Mouse (Mus musculus) heart, embryonic 12.5 days (tissue): ENCODE data around the gene Inhba. TPM values are rescaled to one million over a fixed set of nuclear protein-coding genes. Genes with fewer than 3 reads are reported as not detected.

Experiments used
- ATAC-seq: fragments of 200-750 bp; cut with Nextera tagmentation; 2 replicates; pipeline ENCODE4 v1.8.0; 2017; ENCODE audit warnings: moderate TSS enrichment, moderate library complexity; ENCODE audit not compliant: insufficient number of reproducible peaks, low FRiP score
- H3K27ac ChIP-seq: fragments of 300-500 bp; sonication (generic); 2 replicates; pipeline ENCODE4 v1.5.1; 2016; ENCODE audit warnings: mild to moderate bottlenecking, moderate library complexity; ENCODE audit not compliant: poor library complexity, severe bottlenecking
- H3K27me3 ChIP-seq: fragments of 300-500 bp; sonication (generic); replicated peaks from 2 replicates; pipeline ENCODE4 v1.6.1; 2016; ENCODE audit warnings: mild to moderate bottlenecking, moderate library complexity
- H3K36me3 ChIP-seq: fragments of 300-500 bp; sonication (generic); 2 replicates; pipeline ENCODE4 v1.6.1; 2016; ENCODE audit warnings: mild to moderate bottlenecking, moderate library complexity
- H3K4me1 ChIP-seq: fragments of 300-500 bp; sonication (generic); replicated peaks from 2 replicates; pipeline ENCODE4 v1.6.1; 2016; ENCODE audit warnings: mild to moderate bottlenecking
- H3K4me2 ChIP-seq: fragments of 300-500 bp; sonication (generic); 2 replicates; pipeline ENCODE4 v1.6.1; 2016; ENCODE audit warnings: mild to moderate bottlenecking, moderate library complexity
- H3K4me3 ChIP-seq: fragments of 300-500 bp; sonication (generic); 2 replicates; pipeline ENCODE4 v1.5.1; 2016; ENCODE audit warnings: mild to moderate bottlenecking
- H3K9ac ChIP-seq: fragments of 300-500 bp; sonication (generic); 2 replicates; pipeline ENCODE4 v1.6.1; 2016; ENCODE audit warnings: mild to moderate bottlenecking, moderate library complexity
- H3K9me3 ChIP-seq: fragments of 300-500 bp; sonication (generic); replicated peaks from 2 replicates; pipeline ENCODE4 v1.6.1; 2016; ENCODE audit warnings: mild to moderate bottlenecking, moderate library complexity
- WGBS: fragments of 180-500 bp; shearing (Covaris S2); methylation state at CpG from one replicate; pipeline ENCODE4 v1.1.7; 2016; 5-methylcytosine and 5-hydroxymethylcytosine counted together
- polyA plus RNA-seq: library from polyadenylated mRNA; unstranded; fragments of >200 nt; fragmentation: Nextera tagmentation; extraction: Ambion mirVana; gene quantifications from 2 replicates; pipeline ENCODE4 v1.2.1, GENCODE M21; 2016

Inhba gene
- polyA plus RNA-seq = 17.0 and 19.3 TPM in 2 replicates

- Histone ChIP-seq H3K36me3 (no peaks in the 10 kb centered on the region), H3K27me3 (peaks cover 9% of the 10 kb centered on the region; the same call in 1 of the 2 replicates), H3K27ac (peak within 1 kb of the TSS; percentile 18; the same call in 1 of the 2 replicates), H3K9me3 (no peaks in the 10 kb centered on the region), H3K9ac (peak within 1 kb of the TSS; percentile 69), H3K4me2 (peak within 1 kb of the TSS; percentile 86), H3K4me1 (peaks cover 12% of the 10 kb centered on the region), H3K4me3 (peak within 1 kb of the TSS; percentile 56)
- WGBS = 8% methylated on average over 31 of the region's 31 CpGs
- ATAC-seq = peak; percentile 72
Measured at GRCm38 (mm10) chr13:16011372-16012242, at the start of gene Inhba. Gene Inhba (plus strand): TSS chr13:16011851.

- no peak for ATAC-seq
- no peak overlapping the region for H3K4me2 ChIP-seq
- WGBS = 79% methylated on average over 1 of the region's 1 CpGs
- H3K36me3 ChIP-seq = no peaks in the 10 kb centered on the region
- H3K9me3 ChIP-seq = no peaks in the 10 kb centered on the region
- no peak overlapping the region for H3K4me3 ChIP-seq
- H3K4me1 ChIP-seq = no peaks in the 10 kb centered on the region
- no peaks in the 10 kb centered on the region for H3K27me3 ChIP-seq
- no peak overlapping the region for H3K27ac ChIP-seq
- H3K9ac ChIP-seq = no peak overlapping the region
Measured at GRCm38 (mm10) chr13:15976584-15976983, 35.1 kb upstream of the Inhba start.

GRCm38 (mm10) chr13:15979551-15979950, 32.1 kb upstream of the Inhba start:
- H3K4me3 ChIP-seq = no peak overlapping the region
- H3K9me3 ChIP-seq = no peaks in the 10 kb centered on the region
- no peak overlapping the region for H3K27ac ChIP-seq
- H3K27me3 ChIP-seq = no peaks in the 10 kb centered on the region
- ATAC-seq = no peak
- no peaks in the 10 kb centered on the region for H3K36me3 ChIP-seq
- H3K9ac ChIP-seq = no peak overlapping the region
- 69% methylated on average over 3 of the region's 3 CpGs for WGBS
- no peak overlapping the region for H3K4me2 ChIP-seq
- no peaks in the 10 kb centered on the region for H3K4me1 ChIP-seq

GRCm38 (mm10) chr13:15982041-15982440, 29.6 kb upstream of the Inhba start:
- Histone ChIP-seq H3K4me2 (no peak overlapping the region), H3K9me3 (no peaks in the 10 kb centered on the region), H3K36me3 (no peaks in the 10 kb centered on the region), H3K4me3 (no peak overlapping the region), H3K27ac (no peak overlapping the region), H3K4me1 (no peaks in the 10 kb centered on the region), H3K9ac (no peak overlapping the region), H3K27me3 (no peaks in the 10 kb centered on the region)
- ATAC-seq = no peak
- WGBS = 59% methylated on average over 3 of the region's 3 CpGs

- no peak for ATAC-seq
- Histone ChIP-seq H3K4me1 (no peaks in the 10 kb centered on the region), H3K27me3 (no peaks in the 10 kb centered on the region), H3K27ac (no peak overlapping the region), H3K4me2 (no peak overlapping the region), H3K36me3 (no peaks in the 10 kb centered on the region), H3K9ac (no peak overlapping the region), H3K9me3 (no peaks in the 10 kb centered on the region), H3K4me3 (no peak overlapping the region)
- WGBS = 73% methylated on average over 2 of the region's 2 CpGs
Measured at GRCm38 (mm10) chr13:15985761-15986160, 25.9 kb upstream of the Inhba start.

- WGBS = 79% methylated on average over 4 of the region's 4 CpGs
- ATAC-seq = no peak
Measured at GRCm38 (mm10) chr13:15986172-15986571, 25.5 kb upstream of the Inhba start.

GRCm38 (mm10) chr13:15995314-15995713, 16.3 kb upstream of the Inhba start:
- H3K4me3 ChIP-seq = no peak overlapping the region
- WGBS = 60% methylated on average over 2 of the region's 2 CpGs
- H3K27me3 ChIP-seq = no peaks in the 10 kb centered on the region
- no peaks in the 10 kb centered on the region for H3K9me3 ChIP-seq
- no peaks in the 10 kb centered on the region for H3K4me1 ChIP-seq
- H3K9ac ChIP-seq = no peak overlapping the region
- H3K36me3 ChIP-seq = no peaks in the 10 kb centered on the region
- no peak overlapping the region for H3K27ac ChIP-seq
- H3K4me2 ChIP-seq = no peak overlapping the region
- ATAC-seq = no peak

More at GRCm38 (mm10) chr13:15986172-15986571, 25.5 kb upstream of the Inhba start:
- Histone ChIP-seq H3K36me3 (no peaks in the 10 kb centered on the region), H3K27me3 (no peaks in the 10 kb centered on the region), H3K4me3 (no peak overlapping the region), H3K27ac (no peak overlapping the region), H3K4me1 (no peaks in the 10 kb centered on the region), H3K9ac (no peak overlapping the region), H3K4me2 (no peak overlapping the region), H3K9me3 (no peaks in the 10 kb centered on the region)

GRCm38 (mm10) chr13:16005517-16005916, 6.1 kb upstream of the Inhba start:
- Histone ChIP-seq H3K9me3 (no peaks in the 10 kb centered on the region), H3K9ac (no peak overlapping the region), H3K27me3 (0 out of 2 replicates have a peak, but pooled peaks cover 4% of the 10 kb centered on the region), H3K4me2 (no peak overlapping the region), H3K27ac (no peak overlapping the region), H3K4me1 (no peaks in the 10 kb centered on the region), H3K4me3 (no peak overlapping the region), H3K36me3 (no peaks in the 10 kb centered on the region)
- 6% methylated on average over 4 of the region's 4 CpGs for WGBS
- no peak for ATAC-seq

- no peak for ATAC-seq
Measured at GRCm38 (mm10) chr13:16007748-16008147, 3.9 kb upstream of the Inhba start.

GRCm38 (mm10) chr13:16008348-16008747, 3.3 kb upstream of the Inhba start:
- ATAC-seq = no peak
- 41% methylated on average over 1 of the region's 1 CpGs for WGBS
- H3K4me2 ChIP-seq = no peak overlapping the region
- peaks cover 8% of the 10 kb centered on the region; the same call in 1 of the 2 replicates for H3K4me1 ChIP-seq
- H3K9me3 ChIP-seq = no peaks in the 10 kb centered on the region
- no peak overlapping the region for H3K27ac ChIP-seq
- 0 out of 2 replicates have a peak, but pooled peaks cover 4% of the 10 kb centered on the region for H3K27me3 ChIP-seq
- H3K9ac ChIP-seq = no peak overlapping the region
- H3K36me3 ChIP-seq = no peaks in the 10 kb centered on the region
- H3K4me3 ChIP-seq = no peak overlapping the region

More at GRCm38 (mm10) chr13:16007748-16008147, 3.9 kb upstream of the Inhba start:
- no peaks in the 10 kb centered on the region for H3K36me3 ChIP-seq
- H3K9ac ChIP-seq = no peak overlapping the region
- 78% methylated on average over 4 of the region's 4 CpGs for WGBS
- H3K27me3 ChIP-seq = 0 out of 2 replicates have a peak, but pooled peaks cover 4% of the 10 kb centered on the region
- H3K4me3 ChIP-seq = no peak overlapping the region
- no peak overlapping the region for H3K27ac ChIP-seq
- no peak overlapping the region for H3K4me2 ChIP-seq
- no peaks in the 10 kb centered on the region for H3K9me3 ChIP-seq
- peaks cover 4% of the 10 kb centered on the region; the same call in 1 of the 2 replicates for H3K4me1 ChIP-seq

- H3K9me3 ChIP-seq = no peaks in the 10 kb centered on the region
- H3K4me3 ChIP-seq = no peak overlapping the region
- WGBS = 84% methylated on average over 8 of the region's 8 CpGs
- H3K9ac ChIP-seq = no peak overlapping the region
- H3K36me3 ChIP-seq = no peaks in the 10 kb centered on the region
- no peak for ATAC-seq
- peaks cover 8% of the 10 kb centered on the region; the same call in 1 of the 2 replicates for H3K4me1 ChIP-seq
- H3K27ac ChIP-seq = no peak overlapping the region
- H3K27me3 ChIP-seq = 0 out of 2 replicates have a peak, but pooled peaks cover 4% of the 10 kb centered on the region
- H3K4me2 ChIP-seq = no peak overlapping the region
Measured at GRCm38 (mm10) chr13:16009766-16010465, 1.7 kb upstream of the Inhba start.
